ENCODE assay signal across 10 mouse cellular contexts in genomic region chr7:112956961-112957360, GRCm38 (mm10). TPM values are rescaled to one million over a fixed set of nuclear protein-coding genes. Genes with fewer than 3 reads are reported as not detected.
DNase-seq lines count a peak whose midpoint lies in the region; ATAC-seq and TF ChIP-seq lines count a peak whose summit lies in the region.
"Had no signal": no experiment of that assay in that cellular context is flagged by ENCODE, and none has a peak within 500 bp of the region (broad histone marks: within the 10 kb centered on the region; RNA-seq: fewer than 3 reads in every experiment).

No protein-coding gene starts in this region.

- ATAC-seq in lung, embryonic 15.5 days (ENCODE audit: borderline replicate concordance, extremely low read depth, low FRiP score, low TSS enrichment) = no peak
- ATAC-seq in heart, embryonic 16.5 days (replicated peaks; ENCODE audit: extremely low read depth, insufficient read depth, low FRiP score) = no peak
- ATAC-seq in neural tube, embryonic 13.5 days (ENCODE audit: low read depth) = no peak
- ATAC-seq in monocyte, adult 5-6 weeks (replicated peaks; ENCODE audit: insufficient number of reproducible peaks, low FRiP score, low TSS enrichment, poor library complexity, severe bottlenecking) = no peak

- intact Hi-C loops in gastrocnemius, adult 2 months (cut with DNase I) = no loop called here
- intact Hi-C loops in gastrocnemius, postnatal 14 days (cut with DNase I; ENCODE audit: low total_unique reads) = no loop called here

- H3K9ac ChIP-seq in lung, embryonic 15.5 days = peak overlapping the region; percentile 8; the same call in 1 of the 2 replicates
- no peak overlapping the region for H3K9ac ChIP-seq in heart, embryonic 16.5 days (ENCODE audit: low read length)
- 0 out of 2 replicates have a peak overlapping the region, but pooled peaks have one; percentile 13 for H3K9ac ChIP-seq in neural tube, embryonic 13.5 days

- 38% methylated on average over 7 of the region's 7 CpGs for WGBS in lung, embryonic 15.5 days
- 46% methylated on average over 7 of the region's 7 CpGs for WGBS in heart, embryonic 16.5 days
- WGBS in neural tube, embryonic 13.5 days = 69% methylated on average over 7 of the region's 7 CpGs

- no peak overlapping the region for H3K27ac ChIP-seq in gastrocnemius, adult 2 months
- H3K27ac ChIP-seq in lung, embryonic 15.5 days = peak overlapping the region; percentile 5; the same call in 1 of the 2 replicates
- no peak overlapping the region for H3K27ac ChIP-seq in heart, embryonic 16.5 days (ENCODE audit: low read length)
- no peak overlapping the region for H3K27ac ChIP-seq in neural tube, embryonic 13.5 days (replicated peaks)

- H3K27me3 ChIP-seq in lung, embryonic 15.5 days = peaks cover 41% of the 10 kb centered on the region
- H3K27me3 ChIP-seq in heart, embryonic 16.5 days (ENCODE audit: control insufficient read depth, insufficient read depth, low read length) = peaks cover 27% of the 10 kb centered on the region
- peaks cover 57% of the 10 kb centered on the region for H3K27me3 ChIP-seq in neural tube, embryonic 13.5 days

- H3K4me1 ChIP-seq in lung, embryonic 15.5 days = peaks cover 24% of the 10 kb centered on the region
- H3K4me1 ChIP-seq in heart, embryonic 16.5 days (ENCODE audit: control insufficient read depth, insufficient read depth, low read length) = peaks cover 6% of the 10 kb centered on the region
- peaks cover 25% of the 10 kb centered on the region for H3K4me1 ChIP-seq in neural tube, embryonic 13.5 days (replicated peaks)

- H3K36me3 ChIP-seq in lung, embryonic 15.5 days = no peaks in the 10 kb centered on the region
- H3K36me3 ChIP-seq in heart, embryonic 16.5 days (ENCODE audit: control insufficient read depth, insufficient read depth) = no peaks in the 10 kb centered on the region
- no peaks in the 10 kb centered on the region for H3K36me3 ChIP-seq in neural tube, embryonic 13.5 days

- H3K4me3 ChIP-seq in gastrocnemius, adult 2 months = peak overlapping the region; percentile 74
- H3K4me3 ChIP-seq in lung, embryonic 15.5 days = peak overlapping the region; percentile 53
- H3K4me3 ChIP-seq in heart, embryonic 16.5 days (ENCODE audit: low read length) = peak overlapping the region; percentile 11; the same call in 1 of the 2 replicates
- peak overlapping the region; percentile 52 for H3K4me3 ChIP-seq in neural tube, embryonic 13.5 days

- H3K4me2 ChIP-seq in lung, embryonic 15.5 days = peak overlapping the region; percentile 65
- H3K4me2 ChIP-seq in heart, embryonic 16.5 days (ENCODE audit: low read depth, low read length) = peak overlapping the region; percentile 46; the same call in 1 of the 2 replicates
- H3K4me2 ChIP-seq in neural tube, embryonic 13.5 days = peak overlapping the region; percentile 82

- H3K9me3 ChIP-seq in lung, embryonic 15.5 days = no peaks in the 10 kb centered on the region
- no peaks in the 10 kb centered on the region for H3K9me3 ChIP-seq in heart, embryonic 16.5 days (replicated peaks; ENCODE audit: control insufficient read depth, low read length)
- H3K9me3 ChIP-seq in neural tube, embryonic 13.5 days = no peaks in the 10 kb centered on the region

- no peak for TF ChIP-seq CTCF in gastrocnemius, adult 2 months (IDR thresholded peaks at IDR 0.05)

- DNase-seq in gastrocnemius, adult 2 months = no peak
- DNase-seq in gastrocnemius, postnatal 14 days = no peak
- DNase-seq in lung, postnatal 25 days (ENCODE audit: low spot score) = no peak
- DNase-seq in gastrocnemius, postnatal 10 days = no peak
- DNase-seq: adrenal gland, postnatal 36 days; thymus, postnatal 4 days had no signal

RNA-seq across cellular contexts. Expression of gene Rassf10, which starts 3.2 kb away (rescaled TPM):
- under 1 TPM; 0.17 to 0.48 TPM for total RNA-seq in gastrocnemius, adult 2 months (2021)
- under 1 TPM; 0.42 to 0.70 TPM for total RNA-seq in gastrocnemius, postnatal 14 days (2021)
- 22.5 and 25.3 TPM in 2 replicates for polyA plus RNA-seq in lung, embryonic 15.5 days (2015; fragmentation: Nextera tagmentation; extraction: Ambion mirVana)
- 2.8 and 4.0 TPM in 2 replicates for polyA plus RNA-seq in heart, embryonic 16.5 days (2015; fragmentation: Nextera tagmentation; extraction: Ambion mirVana)
- polyA plus RNA-seq in neural tube, embryonic 13.5 days (2015; fragmentation: Nextera tagmentation; extraction: Ambion mirVana) = 5.0 and 6.0 TPM in 2 replicates
- total RNA-seq in gastrocnemius, postnatal 10 days (2021) = under 1 TPM; 0.59 to 0.70 TPM
- total RNA-seq in monocyte, adult 5-6 weeks (2017) = not detected in 3 replicates

Comparison
In these comparisons a context has a peak if more than half of its experiments do, and no peak if none do; other contexts are left out.
1. H3K4me3 ChIP-seq: peak in every context shown above with its lines; median percentile 74 in gastrocnemius, adult 2 months; 53 in lung, embryonic 15.5 days; 52 in neural tube, embryonic 13.5 days; 11 in heart, embryonic 16.5 days.